Mouse (Mus musculus) C2C12 (cell line): ENCODE measurements around the gene Eif4e3. TPM values are rescaled to one million over a fixed set of nuclear protein-coding genes. Genes with fewer than 3 reads are reported as not detected.

Experiments
- H3K27me3 ChIP-seq: one replicate; pipeline ENCODE4 v1.6.1; 2011; ENCODE audit not compliant: control insufficient read depth, insufficient read depth, insufficient read length
- H3K36me3 ChIP-seq: one replicate; pipeline ENCODE4 v1.6.1; 2011; ENCODE audit not compliant: control insufficient read depth, insufficient read depth
- H3K4me3 ChIP-seq: one replicate; pipeline ENCODE4 v1.5.1; 2011; ENCODE audit warnings: mild to moderate bottlenecking, control low read depth; ENCODE audit not compliant: poor library complexity, insufficient read depth, severe bottlenecking
- H3K79me2 ChIP-seq: one replicate; pipeline ENCODE4 v1.6.1; 2011; ENCODE audit not compliant: control insufficient read depth, insufficient read depth
- H3K79me3 ChIP-seq: one replicate; pipeline ENCODE4 v1.6.1; 2011; ENCODE audit warnings: low read depth, control low read depth
- H3ac ChIP-seq: one replicate; pipeline ENCODE3; 2011; ENCODE audit warnings: low read depth; ENCODE audit not compliant: control insufficient read depth, insufficient read length
- CEBPB ChIP-seq: IDR thresholded peaks from one replicate; pipeline ENCODE4 v1.6.1; 2011; ENCODE audit warnings: low read depth, mild to moderate bottlenecking, control low read depth, moderate library complexity
- CTCF ChIP-seq: IDR thresholded peaks from one replicate; pipeline ENCODE4 v1.5.1; 2011; ENCODE audit not compliant: control insufficient read depth, insufficient read depth, insufficient read length
- FOSL1 ChIP-seq: IDR thresholded peaks from one replicate; pipeline ENCODE4 v1.8.0; 2011; ENCODE audit warnings: mild to moderate bottlenecking, low read length; ENCODE audit not compliant: poor library complexity, insufficient read depth, severe bottlenecking
- MAX ChIP-seq: IDR thresholded peaks from one replicate; pipeline ENCODE4 v1.6.1; 2011; ENCODE audit warnings: mild to moderate bottlenecking, control low read depth
- MYOD1 ChIP-seq: IDR thresholded peaks from one replicate; pipeline ENCODE4 v1.6.1; 2011; ENCODE audit warnings: low read depth; ENCODE audit not compliant: control insufficient read depth, insufficient read length
- MYOG ChIP-seq: IDR thresholded peaks from one replicate; pipeline ENCODE4 v1.6.1; 2011; ENCODE audit not compliant: control insufficient read depth, insufficient read length; ENCODE audit errors: extremely low read depth
- USF1 ChIP-seq: IDR thresholded peaks from one replicate; pipeline ENCODE4 v1.6.1; 2011; ENCODE audit warnings: low read depth, mild to moderate bottlenecking, control low read depth, moderate library complexity
- polyA plus RNA-seq: library from polyadenylated mRNA; unstranded; fragments of >200 nt; fragmentation: generic; extraction: Trizol; gene quantifications from one replicate; pipeline ENCODE4 v1.2.1, GENCODE M21; 2012; ENCODE audit warnings: missing spikeins

Eif4e3 gene
- polyA plus RNA-seq, 1 experiment = 5.9 TPM

DNA sequence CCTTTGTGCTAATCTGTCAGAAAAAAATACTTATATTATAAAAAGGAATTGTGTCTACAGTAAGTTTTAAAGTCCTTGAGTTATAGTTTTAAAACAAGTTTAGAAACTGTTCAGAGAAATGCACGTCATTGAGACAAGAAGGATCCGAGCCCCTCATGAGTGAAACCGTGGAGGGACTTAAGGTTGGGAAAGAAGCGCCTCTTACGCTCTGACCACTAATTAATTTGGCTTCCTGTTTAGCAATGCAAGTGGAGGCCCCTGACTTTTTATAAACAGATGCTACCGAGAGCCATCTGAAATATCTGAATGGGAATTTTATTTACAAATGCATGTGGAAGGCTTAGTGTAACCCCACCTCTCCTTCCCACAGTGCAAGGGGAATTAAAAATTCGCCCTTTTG lies 41.3 kb downstream of the Eif4e3 start:
- H3K27me3 ChIP-seq = no peaks in the 10 kb centered on the region
- H3ac ChIP-seq = no peak overlapping the region
- no peak for TF ChIP-seq CEBPB
- no peak for TF ChIP-seq MAX
- no peak for TF ChIP-seq MYOD1
- no peak for TF ChIP-seq USF1
- no peak for TF ChIP-seq FOSL1
- no peak for TF ChIP-seq MYOG
- H3K4me3 ChIP-seq = no peak overlapping the region
- H3K36me3 ChIP-seq = no peaks in the 10 kb centered on the region
- no peaks in the 10 kb centered on the region for H3K79me3 ChIP-seq
- no peaks in the 10 kb centered on the region for H3K79me2 ChIP-seq

DNA sequence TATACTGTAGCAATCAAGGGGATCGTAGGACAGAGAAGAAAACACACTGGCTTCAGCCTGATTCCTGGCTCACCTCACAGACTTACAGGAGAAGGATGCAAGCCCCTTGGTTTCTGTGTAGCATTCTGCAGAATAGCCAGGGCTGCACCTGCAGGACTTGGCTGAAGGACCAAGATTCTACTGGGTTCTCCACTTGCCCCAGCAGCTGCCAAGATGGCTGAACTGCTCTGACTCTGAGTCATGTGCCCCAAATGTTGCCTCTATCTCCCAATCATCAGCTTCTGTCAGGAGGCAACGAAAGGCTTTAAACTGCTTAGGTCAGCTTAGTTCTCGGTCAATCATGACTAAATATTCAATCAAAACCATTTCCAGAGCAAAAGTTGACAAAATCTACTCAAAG lies 42.0 kb downstream of the Eif4e3 start:
- Histone ChIP-seq H3K79me3 (no peaks in the 10 kb centered on the region), H3K36me3 (no peaks in the 10 kb centered on the region), H3K79me2 (no peaks in the 10 kb centered on the region), H3K4me3 (no peak overlapping the region), H3ac (no peak overlapping the region), H3K27me3 (no peaks in the 10 kb centered on the region)
- TF ChIP-seq CTCF = no peak
- TF ChIP-seq MYOD1 = no peak
- no peak for TF ChIP-seq CEBPB
- no peak for TF ChIP-seq FOSL1
- TF ChIP-seq USF1 = no peak
- TF ChIP-seq MYOG = no peak
- no peak for TF ChIP-seq MAX

DNA sequence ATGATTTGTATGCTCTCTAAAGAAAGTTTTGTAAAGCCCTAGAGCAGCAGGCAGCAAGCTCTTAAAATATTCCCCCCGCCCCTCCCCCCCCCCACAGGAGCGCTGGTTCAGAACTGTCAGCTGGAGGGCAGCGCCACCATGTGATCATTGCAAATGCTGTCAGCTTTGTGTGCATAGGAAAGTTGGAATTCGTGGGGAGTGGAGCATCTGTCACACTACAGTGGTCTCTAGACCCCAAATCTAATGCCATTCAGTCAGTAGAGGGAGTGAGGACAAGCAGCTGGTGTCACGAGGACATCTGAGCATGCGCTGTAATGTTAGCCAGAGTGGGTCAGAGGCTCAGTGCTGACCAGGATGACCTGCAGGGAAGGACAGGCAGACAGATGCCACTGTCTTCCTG lies 42.9 kb downstream of the Eif4e3 start:
- H3K27me3 ChIP-seq = no peaks in the 10 kb centered on the region
- H3ac ChIP-seq = no peak overlapping the region
- no peaks in the 10 kb centered on the region for H3K79me3 ChIP-seq
- H3K36me3 ChIP-seq = no peaks in the 10 kb centered on the region
- no peaks in the 10 kb centered on the region for H3K79me2 ChIP-seq
- TF ChIP-seq MYOG (no peak), CTCF (no peak), CEBPB (no peak), USF1 (no peak)
- H3K4me3 ChIP-seq = no peak overlapping the region

DNA sequence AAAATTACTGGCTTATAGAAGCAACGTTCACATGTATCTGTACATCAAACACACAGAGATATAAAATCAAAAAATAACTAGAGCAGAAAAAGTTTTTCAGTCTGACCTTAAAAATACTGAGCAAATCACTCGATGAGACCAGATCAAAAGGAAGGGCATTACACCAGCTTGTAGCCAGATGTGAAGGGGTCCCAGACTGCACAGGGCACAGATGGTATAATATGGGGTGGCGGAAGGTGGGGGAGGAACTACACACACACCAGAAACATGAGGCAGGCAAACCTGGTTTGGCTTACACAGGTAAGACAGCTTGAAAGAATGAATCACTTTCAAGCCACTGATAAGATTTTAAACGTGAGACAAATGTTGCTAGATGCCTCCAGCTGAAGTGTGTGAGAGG lies 45.4 kb downstream of the Eif4e3 start:
- no peaks in the 10 kb centered on the region for H3K79me2 ChIP-seq
- H3K36me3 ChIP-seq = no peaks in the 10 kb centered on the region
- no peaks in the 10 kb centered on the region for H3K27me3 ChIP-seq
- H3ac ChIP-seq = no peak overlapping the region
- no peaks in the 10 kb centered on the region for H3K79me3 ChIP-seq
- H3K4me3 ChIP-seq = no peak overlapping the region
- TF ChIP-seq CEBPB = no peak
- TF ChIP-seq USF1 = no peak
- no peak for TF ChIP-seq MYOD1
- TF ChIP-seq MAX = no peak
- TF ChIP-seq MYOG = no peak

DNA sequence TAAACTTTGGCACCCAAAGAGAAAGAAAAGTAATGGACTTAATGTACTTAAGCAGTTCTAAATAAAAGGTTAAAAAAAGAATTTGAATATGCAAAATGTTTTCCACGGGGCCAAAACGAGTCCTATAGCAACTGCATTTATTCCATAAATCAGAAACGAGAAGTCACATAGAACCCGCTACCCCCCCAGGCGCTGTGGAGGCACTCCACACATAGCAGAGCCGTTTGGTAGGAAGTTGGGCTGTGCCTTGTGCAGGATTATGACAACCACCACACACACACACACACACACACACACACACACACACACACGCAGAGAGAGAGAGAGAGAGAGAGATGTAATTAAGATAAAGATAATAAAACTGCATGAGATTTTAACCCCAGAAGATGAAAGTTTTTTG lies 46.1 kb downstream of the Eif4e3 start:
- Histone ChIP-seq H3K36me3 (no peaks in the 10 kb centered on the region), H3K27me3 (no peaks in the 10 kb centered on the region), H3K4me3 (no peak overlapping the region), H3K79me2 (no peaks in the 10 kb centered on the region), H3ac (no peak overlapping the region), H3K79me3 (no peaks in the 10 kb centered on the region)
- TF ChIP-seq FOSL1 (no peak), MYOG (no peak), MAX (no peak), USF1 (no peak), MYOD1 (no peak), CTCF (no peak), CEBPB (no peak)

DNA sequence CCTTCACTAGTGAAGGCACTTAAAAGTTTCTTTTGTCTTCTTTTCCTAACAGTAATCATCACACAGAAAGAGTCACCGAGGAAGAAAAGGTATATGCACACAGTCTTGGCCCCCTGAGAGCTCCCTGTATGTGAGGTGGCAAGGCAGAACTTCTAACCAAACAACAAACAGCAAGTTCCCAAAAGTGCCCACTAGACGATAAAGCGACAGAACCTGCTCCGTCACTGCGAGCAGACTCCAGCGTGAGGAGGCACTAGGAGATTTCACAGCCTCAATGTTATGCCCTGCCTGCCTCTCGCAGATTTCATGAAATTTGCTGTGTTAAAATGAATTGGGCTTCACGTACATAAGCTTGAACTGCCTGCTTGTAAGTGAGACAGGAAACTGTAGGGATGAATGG lies 46.6 kb downstream of the Eif4e3 start:
- H3K27me3 ChIP-seq = no peaks in the 10 kb centered on the region
- H3ac ChIP-seq = no peak overlapping the region
- no peaks in the 10 kb centered on the region for H3K79me2 ChIP-seq
- no peaks in the 10 kb centered on the region for H3K36me3 ChIP-seq
- TF ChIP-seq MYOG (no peak), MYOD1 (no peak), CEBPB (no peak), CTCF (no peak), MAX (no peak), USF1 (no peak), FOSL1 (no peak)
- H3K79me3 ChIP-seq = no peaks in the 10 kb centered on the region
- no peak overlapping the region for H3K4me3 ChIP-seq
